ENCODE assay signal across 13 mouse cellular contexts in the genomic region with DNA sequence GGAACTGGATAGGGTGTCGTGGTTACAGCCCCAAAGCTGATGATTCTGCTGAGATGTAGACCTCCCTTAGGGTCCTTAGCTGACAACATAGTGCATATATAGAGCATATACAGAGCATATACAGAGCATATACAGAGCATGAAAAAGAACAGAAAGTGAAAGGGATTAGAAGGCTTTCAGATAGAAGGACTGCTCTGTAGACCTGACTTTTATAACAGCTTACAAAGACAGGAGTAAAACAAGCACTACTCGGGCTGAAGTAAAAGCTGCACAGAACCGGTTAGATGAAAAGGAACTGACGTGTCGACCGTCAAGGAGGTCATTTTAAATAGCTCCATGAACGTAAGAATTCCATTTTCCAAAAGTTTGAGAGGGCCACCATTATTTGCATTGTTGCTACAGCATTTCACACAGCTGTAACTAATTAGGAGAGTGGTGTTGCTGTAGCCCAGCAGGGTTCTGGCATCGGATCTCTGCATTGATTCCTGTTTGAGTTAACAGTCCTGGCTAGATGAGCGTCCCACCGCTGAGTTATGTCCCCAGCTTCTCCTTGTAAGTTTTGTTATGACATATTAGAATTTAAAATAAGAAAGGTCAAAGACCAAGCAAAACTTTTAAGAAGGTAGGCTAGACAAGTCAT. TPM values are rescaled to one million over a fixed set of nuclear protein-coding genes. Genes with fewer than 3 reads are reported as not detected.
DNase-seq lines count a peak whose midpoint lies in the region; ATAC-seq lines count a peak whose summit lies in the region.
"Had no signal": no experiment of that assay in that cellular context is flagged by ENCODE, and none has a peak within 500 bp of the region (broad histone marks: within the 10 kb centered on the region; RNA-seq: fewer than 3 reads in every experiment).

No protein-coding gene starts in this region.

- ATAC-seq in megakaryocyte, adult 5-6 weeks (ENCODE audit: poor library complexity, severe bottlenecking), result no peak
- no peak for ATAC-seq in cerebellum, adult (ENCODE audit: insufficient number of reproducible peaks, low FRiP score, low TSS enrichment)

- DNase-seq in embryo, embryonic 10 days (ENCODE audit: low spot score), result peak; percentile 19
- DNase-seq in embryo, embryonic 9.5 days (ENCODE audit: extremely low spot score), result no peak
- peak; percentile 51 for DNase-seq in forelimb bud, embryonic 11.5 days (ENCODE audit: low read depth, low spot score)
- peak; percentile 51 for DNase-seq in naive thymus-derived CD4-positive, alpha-beta T cell, adult 2 months (ENCODE audit: low read depth)
- DNase-seq in right cerebral cortex, postnatal 25 days, result no peak
- DNase-seq: adrenal gland, postnatal 14 days; cerebellum, adult 2 months; gastrocnemius, postnatal 36 days had no signal

- peak overlapping the region; percentile 8 for H3K4me3 ChIP-seq in megakaryocyte, embryonic 14.5 days (replicated peaks)
- H3K4me3 ChIP-seq: forebrain, embryonic 10.5 days; hindbrain, embryonic 15.5 days had no signal

- H3K27me3 ChIP-seq in megakaryocyte, embryonic 14.5 days (replicated peaks), result no peaks in the 10 kb centered on the region
- H3K27me3 ChIP-seq: hindbrain, embryonic 15.5 days had no signal

- peaks cover 85% of the 10 kb centered on the region for H3K36me3 ChIP-seq in megakaryocyte, embryonic 14.5 days (replicated peaks; ENCODE audit: low read length)

- H3K4me1 ChIP-seq in megakaryocyte, embryonic 14.5 days, result peaks cover 37% of the 10 kb centered on the region

- H3K9me3 ChIP-seq in megakaryocyte, embryonic 14.5 days, result no peaks in the 10 kb centered on the region
- H3K9me3 ChIP-seq: forebrain, embryonic 10.5 days; hindbrain, embryonic 15.5 days had no signal

RNA-seq across cellular contexts. Expression of a gene that starts 20.6 kb away (rescaled TPM):
- polyA plus RNA-seq in megakaryocyte, embryonic 14.5 days (2012; ENCODE audit: insufficient read depth, low replicate concordance), result 13.9 and 33.4 TPM in 2 replicates
- 15.9 and 17.3 TPM in 2 replicates for total RNA-seq in megakaryocyte, adult 5-6 weeks (2015)
- 20.9 and 21.0 TPM in 2 replicates for total RNA-seq in megakaryocyte, adult 5-6 weeks (2017)

Comparison
In these comparisons a context has a peak if more than half of its experiments do, and no peak if none do; other contexts are left out.
1. DNase-seq: peak in embryo, embryonic 10 days (single experiment), forelimb bud, embryonic 11.5 days (single experiment) and naive thymus-derived CD4-positive, alpha-beta T cell, adult 2 months (single experiment); none in embryo, embryonic 9.5 days (single experiment) and right cerebral cortex, postnatal 25 days (single experiment).